Mouse (Mus musculus): Measurements from ENCODE around the gene Il21r.

The Il21r gene

DNA sequence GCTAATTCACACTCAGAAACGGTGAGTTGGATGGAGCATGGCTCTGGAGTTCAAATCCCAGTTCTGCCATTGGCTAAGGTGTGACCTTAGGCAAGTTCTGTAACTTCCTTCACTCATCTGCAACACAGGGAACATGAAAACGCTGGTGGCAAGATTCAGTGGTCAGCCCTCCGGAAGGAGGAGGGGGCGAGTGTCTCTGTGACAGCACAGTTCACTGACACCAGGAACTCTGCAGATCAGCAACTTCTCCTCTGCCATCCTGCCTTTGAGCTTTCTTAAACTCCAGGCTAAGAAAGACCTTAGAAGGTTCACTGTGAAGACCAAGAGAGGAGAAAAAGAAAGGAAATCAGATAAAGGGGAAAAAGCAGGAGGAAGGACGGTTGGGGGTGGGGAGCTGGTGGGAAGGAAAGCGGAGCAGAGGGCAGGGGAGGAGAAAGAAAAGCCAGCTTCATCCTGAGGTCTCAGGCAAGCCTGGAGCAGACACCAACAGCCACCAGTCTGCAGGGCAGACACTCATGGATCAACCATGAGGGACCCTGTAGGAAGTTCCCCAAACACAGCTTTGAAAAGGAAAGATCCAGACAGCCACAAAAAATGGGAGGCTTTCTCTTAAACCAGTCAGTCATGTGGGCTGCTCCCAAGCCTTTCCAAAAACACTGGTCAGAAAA lies 2.5 kb upstream of the Il21r start:
- no peak for DNase-seq (ENCODE audit: low spot score in 2 of 2)

DNA sequence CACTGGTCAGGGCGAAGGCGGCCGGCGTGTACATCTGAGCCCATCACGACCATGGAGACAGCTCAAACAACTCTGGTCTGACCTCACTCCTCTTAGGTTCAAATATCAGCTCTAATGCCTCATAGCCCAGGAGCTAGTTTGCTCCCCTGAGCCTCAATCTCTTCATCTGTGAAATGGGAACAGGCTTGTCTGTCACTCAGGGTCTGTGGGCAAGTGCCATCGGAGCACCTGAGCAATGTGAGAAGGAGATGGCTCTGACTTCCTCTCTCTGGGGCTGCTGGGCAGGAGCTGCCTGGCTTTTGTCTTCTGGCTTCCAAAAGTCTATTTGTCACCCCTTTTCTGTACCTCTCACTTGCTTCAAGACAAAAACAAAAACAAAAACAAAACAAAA lies 2.0 kb upstream of the Il21r start:
- DNase-seq (ENCODE audit: low spot score in 2 of 2): no peak

DNA sequence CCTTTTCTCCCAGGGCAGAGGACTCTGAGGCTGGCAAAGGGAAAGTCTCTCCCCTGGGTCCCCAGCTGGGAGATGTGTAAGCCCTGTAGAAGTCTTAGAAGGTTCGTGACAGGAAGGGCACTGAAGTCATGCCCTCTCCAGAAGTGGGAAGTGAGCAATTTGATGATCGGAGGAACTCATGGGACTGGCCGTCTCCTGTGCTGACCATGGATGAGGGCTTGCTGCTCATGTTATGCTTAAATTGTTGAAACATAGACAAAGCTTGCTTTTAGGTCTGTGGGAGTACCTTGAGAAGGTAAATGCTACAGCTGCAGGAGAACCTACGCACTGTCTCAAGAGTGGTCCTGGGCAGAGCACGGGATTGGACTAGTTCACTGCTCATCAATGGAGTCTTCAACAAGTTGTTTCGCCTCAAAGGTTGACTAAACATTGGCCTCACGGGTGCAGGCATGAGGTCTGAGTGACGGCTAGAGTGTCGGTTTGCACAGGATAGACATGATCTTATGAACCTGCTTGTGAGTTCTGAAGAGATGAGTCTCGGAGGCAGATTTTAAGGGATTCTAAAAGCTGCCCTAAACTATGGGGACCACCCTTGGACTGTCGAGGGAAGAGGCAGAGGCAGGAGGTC lies 1.3 kb upstream of the Il21r start:
- no peak for DNase-seq (ENCODE audit: low spot score in 2 of 2)

DNA sequence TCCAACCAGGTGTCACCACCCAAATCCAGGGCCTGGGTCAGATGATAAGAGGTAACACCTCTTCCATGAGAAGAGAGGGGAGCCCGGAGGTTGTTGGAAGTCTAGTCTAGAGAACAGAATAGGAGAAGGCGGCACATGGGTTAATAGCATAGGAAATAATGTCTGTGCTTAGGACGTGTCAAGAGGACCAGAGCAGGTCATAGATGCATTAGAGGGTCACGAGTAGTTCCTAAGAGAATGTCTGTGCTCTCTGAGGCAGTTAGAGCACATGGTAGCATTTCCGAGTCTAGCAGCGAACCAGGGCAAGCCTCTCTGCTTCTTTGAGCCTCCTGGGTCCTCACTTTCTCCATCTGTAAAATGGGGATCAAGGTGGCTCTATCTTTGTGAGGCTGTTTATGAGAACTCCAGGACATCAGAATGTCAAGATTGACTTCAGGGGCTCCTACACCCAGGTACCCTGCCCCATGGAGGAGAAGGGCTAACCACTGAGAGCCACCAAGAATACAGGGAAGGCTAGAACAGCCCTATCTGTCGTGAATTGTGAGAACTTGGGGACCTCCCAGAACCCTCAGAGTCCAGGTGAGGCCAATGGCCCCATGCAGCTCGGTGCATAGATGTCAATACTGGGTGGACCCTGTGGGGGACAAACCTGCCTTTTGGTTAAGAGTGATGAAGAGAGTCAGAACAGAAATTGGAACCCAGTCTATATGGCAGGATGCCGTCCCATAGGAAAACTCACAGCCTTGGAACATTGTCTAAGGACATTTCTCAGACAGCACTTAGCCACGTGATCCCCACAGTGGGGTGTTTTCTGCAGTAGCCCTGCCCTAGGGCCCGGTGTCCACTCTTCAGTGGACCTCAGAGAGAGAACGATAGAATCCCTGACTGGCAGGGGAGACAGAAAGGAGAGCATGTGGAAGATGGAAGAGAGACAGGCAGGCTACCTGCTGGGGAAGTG lies 1.4 kb downstream of the Il21r start:
- DNase-seq (ENCODE audit: low spot score in 2 of 2): no peak

DNA sequence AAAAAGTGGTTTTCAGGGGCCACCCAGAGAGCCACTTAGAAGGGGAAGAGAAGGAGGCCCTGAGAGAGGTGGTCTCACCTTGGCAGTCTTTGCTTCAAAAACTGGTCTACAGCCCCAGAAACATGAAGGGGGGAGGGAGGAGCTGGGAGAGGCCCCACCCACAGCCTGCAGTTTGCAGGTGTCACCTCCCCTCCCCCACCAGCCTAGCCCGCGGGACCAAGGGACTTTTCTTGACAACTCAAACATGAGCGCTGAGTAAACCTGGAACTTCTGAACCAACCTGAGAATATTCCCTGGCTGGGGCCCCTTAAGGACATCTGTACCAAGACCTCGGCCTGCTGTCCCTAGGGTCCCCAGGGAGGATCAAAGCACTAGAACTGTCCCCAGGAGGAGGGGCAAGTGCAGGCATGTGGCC lies 2.5 kb downstream of the Il21r start:
- DNase-seq (ENCODE audit: low spot score in 2 of 2): no peak

DNA sequence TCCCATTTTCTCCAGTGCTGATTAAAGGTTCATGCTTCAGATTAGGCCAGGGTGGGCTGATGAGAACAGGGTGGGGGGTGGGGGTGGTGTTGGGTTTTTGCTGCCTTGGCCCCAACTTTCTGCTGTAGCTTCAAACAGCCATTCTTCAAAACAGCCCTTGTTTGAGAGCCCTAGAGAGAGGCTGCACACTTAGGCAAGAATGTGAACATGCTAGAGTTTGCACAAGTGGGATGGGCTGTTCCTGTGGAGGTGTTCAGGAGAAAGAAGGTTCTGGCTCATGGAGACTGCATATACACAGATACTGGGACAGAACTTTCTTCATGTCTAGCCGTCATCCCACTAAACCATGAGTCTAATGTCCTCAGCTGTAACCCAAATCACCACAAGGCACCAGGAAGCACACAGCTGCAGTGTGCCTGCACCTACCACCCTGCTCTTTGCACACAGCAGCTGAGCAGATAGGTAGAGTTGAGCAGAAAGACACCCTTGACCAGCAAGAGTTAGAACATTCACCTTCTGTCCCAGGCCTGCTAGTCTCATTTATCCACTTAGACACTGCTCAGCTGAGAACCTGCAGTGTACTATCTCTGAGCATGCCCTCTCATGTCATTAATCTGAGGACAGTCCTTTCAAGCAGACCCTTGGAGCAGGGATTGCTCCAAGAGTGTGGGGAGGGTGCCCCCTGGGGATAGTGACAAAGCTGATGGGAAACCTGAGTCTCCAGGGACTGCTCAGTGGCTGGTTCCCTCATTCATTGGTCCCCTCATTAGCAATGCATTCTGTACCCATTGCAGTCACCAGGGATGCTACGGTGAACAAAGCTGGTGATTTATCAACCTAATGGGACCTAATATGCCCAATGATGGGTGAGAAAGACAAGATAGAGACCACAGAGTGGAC lies 3.3 kb downstream of the Il21r start:
- DNase-seq (ENCODE audit: low spot score in 2 of 2): no peak

DNA sequence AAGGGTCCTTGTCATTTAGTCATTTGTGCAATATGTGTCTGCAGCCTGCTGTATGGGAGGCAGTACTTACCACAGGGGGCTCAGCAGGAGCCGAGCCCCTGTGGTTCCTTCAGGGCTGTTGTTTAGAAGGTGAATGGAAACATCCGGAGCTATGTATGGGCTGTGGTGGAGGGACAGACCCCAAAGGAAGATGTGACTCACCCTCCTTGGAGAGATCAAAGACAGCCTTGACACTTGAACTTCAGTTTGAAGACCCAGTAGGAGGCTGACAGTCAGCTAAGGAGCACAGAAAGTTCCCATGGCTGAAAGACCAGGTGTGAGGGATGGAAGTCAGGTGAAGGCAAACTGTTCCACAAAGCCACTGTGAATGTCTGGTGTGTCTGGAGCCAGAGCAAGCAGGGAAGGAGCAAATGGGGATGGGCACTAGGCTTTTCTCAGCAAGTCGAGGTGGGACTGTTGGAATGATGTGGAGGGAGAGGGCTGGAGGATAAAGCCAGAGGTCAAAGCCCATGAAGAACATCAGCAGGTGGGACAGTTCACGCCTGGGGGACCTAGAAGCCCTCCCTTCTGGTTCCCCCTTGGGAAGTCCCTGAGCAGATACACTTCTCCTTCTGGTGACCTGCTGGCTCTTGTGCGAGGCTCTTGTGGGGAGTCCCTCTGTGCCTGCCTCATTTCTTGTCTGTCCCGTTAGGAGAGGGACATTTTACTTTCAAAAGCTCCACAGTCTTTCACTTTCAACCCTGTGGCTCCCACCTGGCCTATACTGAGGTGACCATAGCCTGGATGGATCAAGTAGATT lies 4.4 kb downstream of the Il21r start:
- DNase-seq (ENCODE audit: low spot score in 2 of 2): no peak

DNA sequence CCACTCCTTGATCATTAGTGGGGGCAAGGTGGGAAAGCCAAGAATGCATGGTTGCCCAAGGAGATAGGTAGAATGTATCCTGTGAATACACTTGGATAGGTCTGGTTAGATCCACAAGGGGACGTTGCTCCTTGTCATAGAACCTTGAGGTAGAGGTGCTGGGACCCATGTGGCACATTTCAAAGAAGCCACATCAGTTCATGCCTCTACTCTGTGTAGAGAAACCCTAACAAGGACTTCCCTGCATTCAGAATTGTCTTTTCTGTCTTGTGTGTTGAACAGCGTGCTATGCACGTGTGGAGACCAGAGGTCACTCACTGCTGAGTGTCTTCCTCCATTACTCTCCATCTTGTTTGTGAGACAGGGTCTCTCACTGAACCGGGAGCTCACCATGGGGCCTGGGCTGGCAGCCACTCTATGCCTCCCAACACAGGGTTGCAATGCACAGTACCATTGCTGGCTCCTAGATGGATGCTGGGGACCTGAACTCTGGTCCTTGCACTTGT lies 5.0 kb downstream of the Il21r start:
- DNase-seq (ENCODE audit: low spot score in 2 of 2): no peak

DNA sequence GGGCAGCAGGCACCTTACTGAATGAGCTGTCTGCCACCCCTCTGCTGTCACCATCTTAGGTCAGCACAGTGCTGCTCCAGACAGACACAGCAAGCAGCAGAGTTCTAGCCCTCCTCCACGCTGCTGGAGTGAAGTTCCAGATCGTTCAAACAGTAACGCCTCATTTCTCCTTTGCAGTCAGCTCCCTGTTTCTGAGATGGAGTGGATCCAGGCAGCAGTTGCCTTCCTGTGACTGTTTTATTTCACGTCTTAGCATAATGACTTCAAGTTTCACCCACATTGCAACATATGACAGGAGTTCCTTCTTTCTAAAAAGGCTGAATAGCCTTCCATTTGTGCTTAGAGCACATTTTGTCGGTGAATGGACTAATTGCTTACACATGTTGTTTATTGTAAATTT lies 10.3 kb downstream of the Il21r start:
- no peak for DNase-seq (ENCODE audit: low spot score in 2 of 2)

DNA sequence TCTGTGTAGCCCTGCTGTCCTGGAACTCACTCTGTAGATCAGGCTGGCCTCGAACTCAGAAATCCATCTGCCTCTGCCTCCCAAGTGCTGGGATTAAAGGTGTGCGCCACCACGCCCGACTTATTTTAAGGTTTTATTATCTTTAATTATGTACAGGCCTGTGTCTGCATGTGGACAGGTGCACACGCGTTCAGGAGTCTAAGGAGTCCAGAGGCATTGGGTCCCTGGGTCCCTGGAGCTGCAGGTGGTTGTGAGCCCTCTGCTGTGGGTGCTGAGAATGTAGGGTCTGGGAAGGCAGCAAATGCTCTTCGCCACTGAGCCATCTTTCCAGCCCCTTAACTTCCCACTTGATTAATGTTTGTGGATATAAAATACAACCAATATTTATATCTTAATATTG lies 12.2 kb downstream of the Il21r start:
- no peak for DNase-seq (ENCODE audit: low spot score in 2 of 2)

DNA sequence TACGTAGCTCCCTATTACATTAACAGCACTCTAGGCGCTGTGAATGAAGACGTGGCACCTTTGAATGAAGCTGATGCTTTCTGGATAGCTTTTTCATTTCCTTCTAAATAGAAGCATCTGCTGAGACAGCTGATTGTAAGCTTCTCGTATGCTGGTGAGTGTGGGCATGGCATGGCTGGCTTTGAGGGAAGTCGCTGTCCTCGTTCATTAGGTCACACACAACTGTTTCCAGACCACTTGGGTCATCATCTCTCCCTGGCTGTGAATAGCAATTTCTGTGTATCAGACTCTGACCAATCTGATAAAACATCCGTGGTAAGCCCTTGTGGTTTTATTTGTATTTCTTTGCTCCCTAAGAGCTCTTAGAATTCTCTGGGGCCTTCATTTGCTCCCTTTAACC lies 14.8 kb downstream of the Il21r start:
- DNase-seq (ENCODE audit: low spot score in 2 of 2): no peak

DNA sequence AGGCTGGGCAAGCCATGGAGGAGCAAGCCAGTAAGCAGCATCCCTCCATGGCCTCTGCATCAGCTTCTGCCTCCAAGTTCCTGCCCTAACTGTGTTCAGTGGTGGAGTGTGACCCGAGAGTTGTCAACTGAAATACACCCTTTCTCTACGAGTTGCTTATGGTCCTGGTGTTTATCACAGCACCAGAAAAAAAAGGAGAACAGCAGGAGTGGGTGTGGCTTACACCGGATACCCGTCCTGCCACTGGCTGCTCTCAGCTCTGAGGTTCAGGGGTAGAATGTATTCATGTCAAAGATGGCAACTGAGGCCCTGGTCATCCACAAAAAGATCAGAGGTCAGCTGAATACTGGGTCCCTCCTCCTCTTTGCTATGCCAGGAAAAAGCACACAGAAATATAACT lies 16.8 kb downstream of the Il21r start:
- DNase-seq (ENCODE audit: low spot score in 2 of 2): no peak

DNA sequence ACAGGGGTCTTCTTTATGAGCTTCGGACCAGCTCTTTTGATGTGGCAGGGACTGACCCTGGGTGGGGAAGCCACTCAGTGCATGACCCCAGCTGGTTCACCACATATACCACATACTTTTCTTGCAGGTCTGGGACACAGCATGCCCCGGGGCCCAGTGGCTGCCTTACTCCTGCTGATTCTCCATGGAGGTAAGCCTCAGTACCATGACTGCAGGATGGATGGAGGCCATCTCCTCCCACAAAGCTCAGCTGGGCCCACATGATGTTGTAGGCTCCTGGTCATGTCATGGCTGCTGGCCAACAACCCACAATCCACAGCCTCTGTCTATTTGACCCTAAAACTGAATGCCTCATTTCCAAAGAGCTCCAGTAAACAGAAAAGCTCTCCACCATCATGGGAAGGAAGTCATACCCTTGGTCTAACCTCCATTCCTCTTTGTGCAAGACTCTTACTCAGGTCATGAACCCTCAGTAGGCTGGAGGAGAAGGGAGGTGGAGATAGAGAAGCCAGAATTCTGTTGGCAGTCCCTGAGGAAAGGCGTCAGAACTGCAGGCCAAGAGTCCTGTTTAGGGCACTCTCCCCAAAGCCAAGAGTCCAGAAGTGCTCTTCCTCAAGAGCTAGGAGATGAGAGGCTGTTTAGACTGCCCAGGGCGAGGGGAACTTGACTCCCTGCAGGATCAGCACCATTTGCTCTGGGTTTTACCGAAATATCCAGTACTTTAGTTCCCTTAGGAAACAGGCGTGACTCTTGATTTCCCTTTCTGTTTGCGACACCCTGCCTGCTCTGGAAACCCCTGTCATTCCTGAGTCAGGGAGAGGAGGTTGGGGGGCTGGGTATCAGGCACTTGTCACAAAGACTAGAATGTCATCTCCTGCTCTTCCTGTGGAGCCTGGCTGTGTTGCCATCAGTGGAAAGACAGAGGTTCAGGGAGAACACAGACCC lies 19.8 kb downstream of the Il21r start:
- no peak for DNase-seq (ENCODE audit: low spot score in 2 of 2)

DNA sequence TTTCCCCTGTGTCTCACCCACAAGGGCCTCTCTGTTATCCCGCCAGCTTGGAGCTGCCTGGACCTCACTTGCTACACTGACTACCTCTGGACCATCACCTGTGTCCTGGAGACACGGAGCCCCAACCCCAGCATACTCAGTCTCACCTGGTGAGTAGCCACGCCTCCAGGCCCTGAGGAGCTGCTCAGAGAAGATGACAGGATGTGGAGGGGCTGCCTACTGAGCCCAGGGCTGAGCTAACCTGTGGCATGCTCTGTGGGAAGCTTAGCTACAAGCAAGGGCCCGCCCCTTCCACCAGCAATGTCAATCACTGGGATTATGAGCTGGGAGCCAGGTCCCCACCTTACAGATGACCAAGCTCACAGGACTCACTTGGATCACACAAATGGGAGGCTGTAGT lies 22.0 kb downstream of the Il21r start:
- no peak for DNase-seq (ENCODE audit: low spot score in 2 of 2)

DNA sequence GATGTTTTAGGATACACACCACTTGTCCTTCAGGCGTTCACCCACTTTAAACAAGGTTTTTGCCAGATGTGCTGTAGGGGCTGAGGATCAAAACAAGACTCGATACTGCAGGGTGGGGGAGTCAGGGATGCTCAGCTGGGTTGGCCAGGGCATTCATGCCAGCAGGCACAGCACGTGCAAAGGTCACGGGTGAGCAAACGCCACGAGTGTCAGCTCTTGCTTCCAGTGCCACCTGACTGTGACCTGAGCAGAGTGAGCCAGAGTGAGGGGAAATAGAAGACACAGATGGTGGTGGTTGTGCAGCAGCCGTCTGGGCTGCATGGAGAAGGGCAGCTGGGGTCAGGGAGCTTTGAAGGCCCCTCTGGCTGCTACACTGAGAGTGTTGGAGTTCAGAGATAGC lies 22.6 kb downstream of the Il21r start:
- no peak for DNase-seq (ENCODE audit: low spot score in 2 of 2)

DNA sequence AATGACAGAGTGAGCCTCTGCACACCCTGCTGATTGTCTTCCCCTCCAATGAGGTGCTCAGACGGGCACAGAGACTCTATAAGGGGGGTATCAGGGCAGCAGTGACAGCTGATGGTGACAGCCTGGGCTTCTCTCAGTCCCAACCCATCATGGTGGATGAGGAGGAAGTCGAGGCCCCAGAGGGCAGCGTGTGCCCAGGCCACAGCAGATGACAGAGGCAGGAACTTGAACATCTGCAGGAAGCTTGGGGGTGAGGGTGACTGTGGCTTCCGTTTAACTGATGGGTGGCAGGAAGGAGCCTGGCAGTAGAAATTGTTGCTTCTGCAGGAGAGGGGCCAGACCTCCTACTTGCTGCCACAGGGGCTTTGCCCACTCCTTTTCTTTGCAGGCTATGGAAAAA lies 27.1 kb downstream of the Il21r start:
- DNase-seq (ENCODE audit: low spot score in 2 of 2): no peak

DNA sequence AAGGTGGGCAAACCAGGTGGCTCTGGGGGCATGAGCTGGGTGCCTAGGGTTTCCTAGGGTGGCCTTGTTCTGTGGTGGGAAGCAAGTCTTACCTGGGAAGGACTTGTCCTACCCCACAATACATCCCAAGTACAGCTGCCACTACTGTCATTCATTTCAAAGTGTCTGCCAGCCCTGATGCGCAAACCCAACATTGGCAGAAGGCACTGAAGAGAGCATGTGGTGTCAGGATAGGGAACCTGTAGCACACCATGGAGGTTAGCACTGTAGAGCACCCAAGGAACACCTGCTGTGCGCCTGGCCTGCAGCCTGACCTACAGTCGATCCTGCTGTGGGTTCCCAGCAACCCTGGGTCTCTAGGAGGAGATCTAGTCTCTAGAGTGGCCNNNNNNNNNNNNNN lies 27.8 kb downstream of the Il21r start:
- no peak for DNase-seq (ENCODE audit: low spot score in 2 of 2)

DNA sequence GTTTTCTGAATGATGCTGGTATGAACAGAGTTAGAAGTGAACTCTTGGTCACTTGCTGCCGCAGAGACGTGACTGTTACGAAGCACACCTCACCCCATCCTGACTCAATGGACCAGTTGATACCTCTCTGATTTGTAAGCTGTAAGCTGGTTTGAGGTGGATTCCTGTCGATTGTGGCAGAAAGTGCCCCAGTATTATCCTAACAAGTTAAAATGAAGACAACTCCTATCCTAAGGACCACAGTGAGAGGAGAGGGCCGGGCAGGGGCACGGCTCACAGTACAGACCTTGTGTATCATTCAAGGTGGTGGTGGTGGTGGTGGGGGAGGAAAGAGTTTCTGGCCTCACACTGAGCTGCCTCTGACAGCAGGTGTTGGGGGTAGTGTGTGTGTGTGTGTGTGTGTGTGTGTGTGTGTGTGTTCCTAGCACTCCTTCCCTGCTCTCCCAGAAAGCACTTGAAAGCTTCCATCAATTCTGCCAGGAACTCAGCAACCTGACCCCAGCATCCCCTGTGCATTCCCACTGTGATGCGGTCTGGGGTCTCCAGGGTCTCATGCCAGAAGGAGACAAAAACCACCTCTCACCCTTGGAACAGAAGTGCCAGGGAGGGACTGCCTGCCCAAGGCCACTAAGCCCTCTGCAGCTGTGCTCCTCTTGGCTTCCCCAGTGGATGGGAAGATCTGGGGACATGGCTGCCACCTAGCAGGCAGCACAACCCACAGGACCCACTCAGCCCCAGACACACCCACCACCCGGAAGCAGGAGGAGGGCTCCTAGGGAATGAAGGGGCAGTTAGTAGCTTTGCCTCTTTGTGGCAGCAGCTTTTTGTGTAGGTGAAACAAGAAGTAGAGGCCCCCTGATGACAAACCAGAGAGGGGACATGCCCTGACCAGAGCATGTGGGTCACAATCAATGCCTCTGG lies 34.3 kb downstream of the Il21r start:
- no peak for DNase-seq (ENCODE audit: low spot score in 2 of 2)
